Mouse (Mus musculus): ENCODE measurements around the gene Lrfn2. TPM values are rescaled to one million over a fixed set of nuclear protein-coding genes. Genes with fewer than 3 reads are reported as not detected.

Lrfn2 gene
- total RNA-seq, 2 experiments from 2014 or later, result not detected

GRCm38 (mm10) chr17:48962646-48963045 lies 30.5 kb downstream of the Lrfn2 start:
- no peak for ATAC-seq (replicated peaks; ENCODE audit: low FRiP score, poor library complexity, severe bottlenecking)

GRCm38 (mm10) chr17:48963740-48964139 lies 31.6 kb downstream of the Lrfn2 start:
- no peak for ATAC-seq (replicated peaks; ENCODE audit: low FRiP score, poor library complexity, severe bottlenecking)

- ATAC-seq (replicated peaks; ENCODE audit: low FRiP score, poor library complexity, severe bottlenecking), result no peak
These were observed 36.1 kb downstream of the Lrfn2 start for GRCm38 (mm10) chr17:48968304-48968703.

GRCm38 (mm10) chr17:48971296-48971695 lies 39.1 kb downstream of the Lrfn2 start:
- ATAC-seq (replicated peaks; ENCODE audit: low FRiP score, poor library complexity, severe bottlenecking), result no peak

GRCm38 (mm10) chr17:48972866-48973265 lies 40.7 kb downstream of the Lrfn2 start:
- ATAC-seq (replicated peaks; ENCODE audit: low FRiP score, poor library complexity, severe bottlenecking), result no peak

- no peak for ATAC-seq (replicated peaks; ENCODE audit: low FRiP score, poor library complexity, severe bottlenecking)
These were observed 41.2 kb downstream of the Lrfn2 start for GRCm38 (mm10) chr17:48973394-48973793.

GRCm38 (mm10) chr17:48975055-48975454 lies 42.9 kb downstream of the Lrfn2 start:
- no peak for ATAC-seq (replicated peaks; ENCODE audit: low FRiP score, poor library complexity, severe bottlenecking)

- no peak for ATAC-seq (replicated peaks; ENCODE audit: low FRiP score, poor library complexity, severe bottlenecking)
These were observed 44.4 kb downstream of the Lrfn2 start for GRCm38 (mm10) chr17:48976611-48977022.

- ATAC-seq (replicated peaks; ENCODE audit: low FRiP score, poor library complexity, severe bottlenecking), result no peak
These were observed 63.2 kb downstream of the Lrfn2 start for GRCm38 (mm10) chr17:48995256-48995993.

GRCm38 (mm10) chr17:48999463-49000227 lies 67.5 kb downstream of the Lrfn2 start:
- no peak for ATAC-seq (replicated peaks; ENCODE audit: low FRiP score, poor library complexity, severe bottlenecking)

- no peak for ATAC-seq (replicated peaks; ENCODE audit: low FRiP score, poor library complexity, severe bottlenecking)
These were observed 77.3 kb downstream of the Lrfn2 start for GRCm38 (mm10) chr17:49009384-49010073.

- no peak for ATAC-seq (replicated peaks; ENCODE audit: low FRiP score, poor library complexity, severe bottlenecking)
These were observed 81.9 kb downstream of the Lrfn2 start for GRCm38 (mm10) chr17:49013876-49014600.

GRCm38 (mm10) chr17:49015368-49015767 lies 83.2 kb downstream of the Lrfn2 start:
- ATAC-seq (replicated peaks; ENCODE audit: low FRiP score, poor library complexity, severe bottlenecking), result no peak

GRCm38 (mm10) chr17:49016229-49016628 lies 84.0 kb downstream of the Lrfn2 start:
- no peak for ATAC-seq (replicated peaks; ENCODE audit: low FRiP score, poor library complexity, severe bottlenecking)

GRCm38 (mm10) chr17:49017438-49018415 lies 85.5 kb downstream of the Lrfn2 start:
- no peak for ATAC-seq (replicated peaks; ENCODE audit: low FRiP score, poor library complexity, severe bottlenecking)

- ATAC-seq (replicated peaks; ENCODE audit: low FRiP score, poor library complexity, severe bottlenecking), result no peak
These were observed 86.8 kb downstream of the Lrfn2 start for GRCm38 (mm10) chr17:49018774-49019488.

GRCm38 (mm10) chr17:49029556-49030268 lies 97.5 kb downstream of the Lrfn2 start:
- ATAC-seq (replicated peaks; ENCODE audit: low FRiP score, poor library complexity, severe bottlenecking), result no peak

GRCm38 (mm10) chr17:49030269-49030615 lies 98.1 kb downstream of the Lrfn2 start:
- no peak for ATAC-seq (replicated peaks; ENCODE audit: low FRiP score, poor library complexity, severe bottlenecking)

Data from erythroblast, adult 5-6 weeks (primary cell).